Mouse (Mus musculus) kidney, adult 8-10 months (tissue): ENCODE results near the gene Cript.
"Not testable (repeated sequence)": the region's sequence is repeated elsewhere in the genome, so short reads cannot be mapped to it uniquely, and the experiment has no call there.

Experiments
- DNase-seq, 2 experiments: peaks; one replicate each; pipeline ENCODE4 v3.0.0; 2022

The Cript gene

DNA sequence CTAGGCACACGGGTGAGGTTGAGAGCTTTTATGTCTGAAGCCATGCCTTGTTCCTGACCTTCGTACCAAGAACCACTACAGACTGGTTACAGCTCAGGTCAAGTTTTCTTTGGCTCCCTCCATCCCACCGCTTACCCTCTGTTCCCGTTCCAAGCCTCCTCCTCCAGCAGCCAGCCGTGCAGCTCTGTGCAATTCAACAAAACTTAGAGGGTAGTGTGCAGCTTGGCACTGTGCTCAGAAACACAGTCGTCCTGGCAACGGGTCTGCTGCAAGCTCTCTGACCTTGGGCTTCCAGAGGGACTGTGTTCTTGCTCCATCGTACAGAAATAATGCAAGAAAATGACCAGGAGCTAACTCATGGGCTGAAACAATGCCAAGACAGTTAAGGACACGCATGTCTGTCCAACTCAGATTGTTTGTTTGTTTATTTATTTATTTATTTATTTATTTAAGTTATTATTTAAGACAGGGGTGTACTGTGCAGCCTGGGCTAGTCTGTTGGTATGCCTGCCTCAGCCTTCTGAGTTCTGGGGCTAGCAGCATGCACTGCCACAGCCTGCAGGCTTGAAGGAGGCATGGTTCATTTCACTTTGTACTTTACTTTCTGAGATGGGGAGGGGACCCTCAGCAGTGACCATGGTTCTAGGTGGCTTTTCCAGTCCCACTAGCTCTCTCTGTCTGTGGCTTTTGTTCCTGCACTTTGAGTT, 25.3 kb downstream of the Cript start:
- peak; percentile 64 to 81 for DNase-seq

DNA sequence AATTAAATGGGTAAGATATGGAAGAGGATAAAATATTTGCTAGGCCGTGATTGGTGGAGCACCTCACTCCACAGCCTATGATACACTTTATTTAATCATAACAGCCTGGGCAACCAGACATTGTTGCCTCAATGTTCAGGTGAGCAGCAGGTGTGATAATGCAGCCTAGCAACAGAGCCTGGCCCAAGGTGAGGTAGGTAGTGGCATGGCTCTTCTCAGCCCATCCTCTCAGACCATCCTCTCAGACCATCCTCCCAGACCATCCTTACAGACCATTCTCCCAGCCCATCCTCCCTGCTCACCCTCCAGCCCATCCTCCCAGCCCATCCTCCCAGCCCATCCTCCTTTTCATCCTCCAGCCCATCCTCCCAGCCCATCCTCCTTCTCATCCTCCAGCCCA, 26.3 kb downstream of the Cript start:
- DNase-seq: no peak

DNA sequence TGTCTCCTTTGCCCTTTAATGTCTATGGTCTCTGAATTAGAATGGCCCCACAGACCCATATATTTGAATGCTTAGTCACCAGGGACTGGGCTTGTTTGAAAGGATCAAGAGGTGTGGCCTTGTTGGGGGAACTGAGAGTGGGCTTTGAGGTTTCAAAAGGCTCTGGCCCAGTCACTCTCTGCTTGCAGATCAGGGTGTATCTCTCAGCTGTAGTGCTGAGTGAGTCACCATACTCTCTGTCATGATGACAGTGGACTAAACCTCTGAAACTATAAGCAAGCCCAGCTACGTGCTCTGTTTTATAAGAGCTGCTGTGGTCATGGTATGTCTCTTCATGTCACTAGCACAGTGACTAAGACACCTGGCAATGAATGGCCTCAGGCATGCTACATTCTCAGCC, 27.1 kb downstream of the Cript start:
- no peak for DNase-seq

DNA sequence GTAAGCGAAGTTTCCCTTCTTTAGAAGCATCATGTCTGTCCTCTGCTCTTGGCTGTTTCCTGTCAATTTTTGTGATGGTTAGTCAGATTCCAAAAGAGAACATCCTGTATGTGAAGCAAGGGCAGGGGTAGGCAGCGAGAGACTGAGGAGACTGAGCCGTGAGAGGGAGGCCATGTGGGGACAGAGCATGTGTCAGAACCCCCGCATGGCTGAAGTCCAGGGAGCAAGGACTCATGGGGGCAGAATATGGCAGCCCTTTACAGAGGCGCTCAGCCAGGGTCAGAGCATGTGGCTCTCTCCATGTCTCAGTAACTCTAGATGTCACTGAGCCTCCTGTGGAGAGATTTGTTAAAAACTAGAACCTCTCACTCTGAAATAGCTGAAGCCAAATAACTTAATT, 28.6 kb downstream of the Cript start:
- no peak for DNase-seq

DNA sequence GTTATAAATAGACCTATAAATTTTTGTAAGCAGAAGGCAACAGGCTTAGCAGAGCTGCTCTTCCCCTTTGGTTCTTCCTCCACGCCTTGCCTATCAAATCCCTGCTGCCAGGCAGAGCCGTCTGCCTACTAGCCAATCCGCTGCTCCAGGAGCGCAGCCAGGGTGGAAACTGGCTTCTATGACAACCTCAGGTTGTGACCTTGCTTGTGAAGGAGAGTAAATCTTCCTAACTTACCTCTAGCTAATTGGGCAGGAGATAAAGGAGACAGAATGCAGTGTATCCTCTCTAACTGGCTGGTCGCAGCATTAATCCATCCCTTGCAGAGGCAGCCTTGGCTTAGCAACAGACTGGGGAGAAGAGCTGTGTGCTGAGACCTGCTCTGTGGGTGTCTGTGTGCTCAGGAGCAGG, 29.7 kb downstream of the Cript start:
- DNase-seq: peak; percentile 54 to 64

DNA sequence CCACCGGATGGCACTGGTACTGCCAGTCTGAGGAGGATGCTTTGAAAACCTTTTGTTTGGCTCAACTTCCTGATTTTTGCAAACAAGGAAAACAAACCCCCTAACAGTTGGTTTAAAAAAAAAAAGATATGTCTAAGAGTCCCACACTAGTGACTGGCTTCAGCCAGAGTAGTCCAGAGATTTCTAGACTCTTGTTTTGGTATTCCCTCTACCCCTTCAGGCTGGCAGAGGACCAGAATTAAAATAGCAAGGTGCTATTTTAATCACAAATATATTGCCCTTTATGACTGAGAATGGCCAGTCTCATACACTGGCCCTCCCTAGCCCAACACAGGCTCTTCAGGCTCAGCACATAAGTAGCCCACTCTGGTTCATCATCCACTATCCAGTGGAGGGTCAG, 30.3 kb downstream of the Cript start:
- DNase-seq: peak in 1 of 2 experiments; percentile 38

DNA sequence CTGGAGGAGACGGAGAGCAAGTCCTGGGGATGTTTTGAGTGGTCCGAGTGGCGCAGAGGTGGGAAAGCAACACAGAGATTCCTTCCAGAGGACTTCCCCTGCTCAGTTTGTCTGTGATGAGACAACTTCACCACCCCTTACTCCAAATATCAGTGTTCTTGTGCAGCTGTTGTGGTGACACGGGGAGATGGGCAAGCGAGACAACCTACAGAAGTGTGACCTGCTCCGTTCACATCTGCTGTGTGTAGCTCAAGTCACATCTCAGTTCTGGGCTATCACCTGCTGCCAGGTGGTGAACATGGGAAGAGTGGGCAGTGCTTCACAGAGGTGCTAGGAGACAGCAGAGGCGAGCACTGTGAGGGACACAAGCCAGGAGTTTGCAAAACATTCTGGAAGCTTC, 31.4 kb downstream of the Cript start:
- no peak for DNase-seq

DNA sequence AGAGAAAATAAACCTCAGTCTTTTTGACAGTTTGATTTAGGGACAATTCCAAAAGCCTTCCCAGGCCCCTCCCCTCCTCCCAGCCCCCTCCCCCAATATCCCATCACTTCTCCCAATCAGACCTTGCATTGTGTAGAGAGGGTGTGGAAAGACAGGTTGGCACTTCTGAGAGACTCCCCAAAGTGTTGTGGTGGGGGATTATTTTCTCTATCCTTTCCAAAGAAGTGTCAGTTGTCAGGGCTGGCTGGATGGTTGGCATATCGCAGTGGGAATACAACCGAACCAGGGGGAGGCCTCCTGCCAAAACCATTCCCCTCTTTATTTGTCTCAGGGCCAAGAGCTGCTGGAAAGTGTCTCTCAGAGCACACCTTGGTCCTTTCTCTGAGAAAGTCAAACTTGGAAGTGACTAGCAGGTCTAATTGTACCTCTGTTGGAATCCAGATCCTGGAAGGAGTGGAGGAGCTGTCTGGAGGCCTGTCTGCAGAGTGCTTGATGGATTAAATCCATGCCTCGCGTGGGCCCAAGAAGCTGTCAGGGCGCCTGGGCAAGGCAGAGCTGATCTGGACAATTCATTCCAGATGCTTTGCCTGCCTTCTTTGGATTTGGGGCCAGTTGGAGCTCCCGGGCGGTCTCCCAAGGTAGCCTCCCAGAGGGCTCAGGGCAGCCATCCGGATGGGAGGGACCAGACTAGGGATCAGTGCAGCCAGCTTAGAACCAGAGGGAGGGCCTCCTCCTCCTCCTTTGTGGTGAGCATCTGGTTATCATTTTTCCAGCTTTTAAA, 32.3 kb downstream of the Cript start:
- no peak for DNase-seq

DNA sequence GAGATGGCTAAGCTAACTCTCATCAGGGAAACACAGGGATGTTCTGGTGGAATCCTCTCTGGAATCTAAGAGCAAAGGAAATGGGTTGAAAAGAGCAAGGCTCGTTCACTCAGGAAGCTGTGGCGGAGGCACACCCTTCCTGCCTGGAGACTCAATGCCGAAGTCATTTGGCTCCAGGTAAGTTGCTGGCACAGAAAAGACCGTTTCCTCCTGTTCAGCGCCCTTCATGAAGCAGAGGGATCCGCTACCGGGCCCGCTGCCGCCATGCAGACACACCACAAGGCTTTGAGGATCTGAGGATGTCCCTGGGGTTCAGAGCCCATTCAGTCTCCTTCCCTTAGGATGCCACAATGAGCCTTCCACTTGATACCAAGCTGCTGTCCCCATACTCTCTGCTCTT, 37.3 kb downstream of the Cript start:
- DNase-seq: peak; percentile 30 to 50

DNA sequence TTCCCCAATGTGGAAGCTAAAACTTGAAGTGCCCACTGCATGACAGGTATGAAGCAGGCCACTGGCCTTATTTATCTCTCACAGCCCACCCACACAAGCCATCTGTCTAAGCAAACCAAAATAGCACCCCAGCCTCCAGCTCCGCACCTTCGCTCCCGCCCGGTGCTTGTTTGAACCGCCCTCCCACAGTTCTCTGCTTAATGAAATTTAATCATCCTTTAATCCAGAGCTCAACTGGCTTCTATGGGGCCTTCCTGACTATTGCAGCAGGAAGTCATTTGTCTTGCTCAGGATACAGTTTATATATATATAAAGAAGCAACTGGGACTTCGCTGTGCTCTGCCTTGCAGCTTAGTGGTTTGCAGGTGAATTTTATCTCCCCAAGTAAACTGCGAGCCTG, 38.1 kb downstream of the Cript start:
- no peak for DNase-seq

DNA sequence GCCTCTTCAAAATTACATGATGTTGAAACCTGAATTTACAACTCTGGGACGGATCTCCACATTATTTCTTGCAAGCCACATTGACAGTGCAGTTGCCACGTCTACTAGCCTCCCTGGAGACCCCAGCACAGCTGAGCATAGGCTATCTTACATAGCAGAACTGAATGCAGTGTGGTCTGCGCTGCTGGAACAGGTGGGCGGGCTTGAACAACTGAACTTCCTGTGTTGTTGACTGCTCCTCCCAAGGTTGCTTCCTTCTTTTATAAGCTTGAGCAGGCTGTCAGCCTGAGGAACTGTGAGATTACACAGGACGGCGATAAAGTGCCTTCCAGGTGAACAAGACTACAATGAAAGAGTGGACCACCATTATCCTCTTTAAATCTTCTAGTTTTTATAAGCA, 38.6 kb downstream of the Cript start:
- DNase-seq: no peak

DNA sequence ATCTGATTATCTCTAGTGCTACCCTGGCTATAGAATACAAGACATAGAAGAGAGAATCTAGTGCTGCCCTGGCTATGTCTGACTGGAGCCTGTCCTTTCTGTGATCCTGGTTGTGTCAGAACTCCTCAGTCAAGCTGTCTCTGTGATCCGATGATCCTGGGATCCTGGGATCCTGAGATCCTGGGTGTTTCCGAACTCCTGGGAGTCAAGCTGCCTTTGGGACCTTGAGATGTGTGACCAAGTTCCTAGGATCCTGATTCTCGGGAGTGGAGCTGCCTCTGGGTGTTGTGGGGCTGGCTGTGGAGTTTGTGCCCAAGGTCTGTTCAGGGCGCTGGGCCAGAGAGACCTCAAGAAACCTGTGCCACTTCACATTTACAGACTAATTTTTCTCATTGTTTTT, 43.6 kb downstream of the Cript start:
- no peak for DNase-seq

DNA sequence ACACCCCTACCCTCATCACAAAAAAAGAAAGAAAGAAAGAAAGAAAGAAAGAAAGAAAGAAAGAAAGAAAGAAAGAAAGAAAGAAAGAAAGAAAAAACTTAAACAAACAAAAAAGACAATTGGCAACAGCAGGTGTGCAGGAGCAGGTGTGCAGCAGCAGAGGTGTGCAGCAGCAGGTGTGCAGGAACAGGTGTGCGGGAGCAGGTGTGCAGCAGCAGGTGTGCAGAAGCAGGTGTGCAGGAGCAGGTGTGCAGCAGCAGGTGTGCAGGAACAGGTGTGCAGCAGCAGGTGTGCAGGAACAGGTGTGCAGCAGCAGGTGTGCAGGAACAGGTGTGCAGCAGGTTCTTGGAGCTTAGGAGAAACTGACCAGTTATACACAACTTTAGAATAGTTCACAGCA, 46.8 kb downstream of the Cript start:
- not testable (repeated sequence) for DNase-seq

DNA sequence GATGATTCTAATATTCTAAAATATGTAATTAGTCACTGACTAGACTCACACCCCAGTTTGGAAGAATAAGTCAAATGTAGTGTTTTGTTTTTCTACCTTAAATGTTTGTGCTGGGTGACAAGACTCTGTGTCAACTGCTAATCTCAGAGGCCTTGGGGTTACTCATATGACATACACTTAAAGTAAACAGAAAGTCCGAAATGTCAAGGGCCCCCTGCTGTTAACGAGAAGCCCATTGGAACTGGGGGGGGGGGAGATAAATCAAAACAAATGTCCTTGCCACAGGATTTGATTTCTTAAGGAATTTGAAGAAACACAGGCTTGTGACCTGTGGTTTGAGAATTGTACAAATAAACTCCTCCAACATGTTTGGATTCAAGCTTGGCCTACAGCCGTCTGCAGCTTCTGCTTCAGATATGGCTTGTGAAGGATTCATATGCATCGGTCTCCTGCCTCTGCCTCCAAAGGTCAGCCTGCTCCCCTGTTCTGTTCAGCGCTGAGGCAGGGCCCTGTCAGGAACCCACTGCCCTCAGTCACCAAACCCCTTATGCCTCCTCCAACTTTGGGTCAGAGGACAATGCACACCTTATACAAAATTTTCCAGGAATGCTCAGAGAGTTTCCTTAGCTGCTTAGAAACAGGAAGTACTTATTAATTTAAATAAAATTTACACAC, 47.6 kb downstream of the Cript start:
- DNase-seq: no peak

DNA sequence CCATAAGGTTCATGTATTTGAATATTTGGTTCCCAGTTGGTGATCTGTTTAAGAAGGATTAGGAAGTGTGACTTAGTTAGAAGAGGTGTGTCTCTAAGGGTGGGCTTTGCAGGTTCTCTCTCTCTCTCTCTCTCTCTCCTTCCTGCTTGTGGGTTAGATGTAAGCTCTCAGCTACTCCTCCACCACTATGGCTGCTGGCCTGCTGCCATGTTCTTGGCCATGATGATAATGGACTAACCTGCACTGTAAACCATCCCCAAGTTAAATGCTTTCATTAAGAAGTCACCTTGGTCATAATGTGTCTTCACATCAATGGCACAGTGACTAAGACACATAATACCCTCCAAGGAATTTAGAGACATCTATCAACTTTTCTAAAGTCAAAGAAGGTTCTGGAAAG, 48.1 kb downstream of the Cript start:
- DNase-seq: no peak

DNA sequence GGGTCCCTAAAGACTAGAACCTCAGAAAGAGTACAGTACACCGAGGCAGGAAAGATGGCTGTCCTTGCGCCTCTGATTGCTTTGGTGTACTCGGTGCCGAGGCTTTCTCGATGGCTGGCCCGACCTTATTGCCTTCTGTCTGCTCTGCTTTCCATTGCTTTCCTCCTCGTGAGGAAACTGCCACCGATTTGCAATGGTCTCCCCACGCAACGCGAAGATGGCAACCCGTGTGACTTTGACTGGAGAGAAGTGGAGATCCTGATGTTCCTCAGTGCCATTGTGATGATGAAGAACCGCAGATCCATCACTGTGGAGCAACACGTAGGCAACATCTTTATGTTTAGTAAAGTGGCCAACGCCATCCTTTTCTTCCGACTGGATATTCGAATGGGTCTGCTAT, 52.9 kb downstream of the Cript start:
- not testable (repeated sequence) for DNase-seq

DNA sequence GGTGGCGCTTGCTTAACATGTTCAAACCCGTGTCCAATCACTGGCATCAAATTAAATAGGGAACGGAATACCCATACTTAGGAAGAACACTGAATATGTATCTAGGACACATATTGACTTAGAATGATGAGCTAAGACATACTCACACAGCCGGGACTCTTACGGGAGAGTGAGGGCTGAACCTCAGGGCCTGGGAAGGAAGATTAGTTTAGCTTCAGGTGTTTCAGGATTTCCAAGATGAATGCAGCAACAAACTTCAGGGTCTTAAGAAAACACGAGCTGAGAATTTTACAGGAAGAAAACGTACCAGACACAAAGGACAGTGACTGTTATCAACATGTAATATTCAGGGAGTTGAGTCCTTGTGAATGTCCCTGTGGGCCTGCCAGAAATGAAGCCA, 55.4 kb downstream of the Cript start:
- DNase-seq: no peak

DNA sequence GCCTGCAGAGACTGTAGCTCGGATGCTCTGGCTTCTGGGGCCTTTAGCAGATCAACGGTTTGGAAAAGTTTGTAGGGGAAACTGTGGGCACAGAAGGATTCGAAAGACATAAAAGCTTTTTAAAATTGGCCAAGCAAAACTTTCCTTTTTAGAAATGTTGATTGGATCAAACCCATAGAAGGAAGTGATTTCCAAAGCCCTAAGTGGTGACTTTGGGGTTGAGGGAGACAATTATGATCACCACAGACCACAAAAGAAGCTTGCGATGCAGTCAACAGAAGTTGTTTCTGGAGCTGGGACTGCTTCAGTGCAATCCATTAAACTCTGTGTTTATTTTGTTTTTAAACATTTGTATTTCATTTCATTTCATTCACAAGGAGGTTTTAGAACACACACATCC, 57.2 kb downstream of the Cript start:
- no peak for DNase-seq

DNA sequence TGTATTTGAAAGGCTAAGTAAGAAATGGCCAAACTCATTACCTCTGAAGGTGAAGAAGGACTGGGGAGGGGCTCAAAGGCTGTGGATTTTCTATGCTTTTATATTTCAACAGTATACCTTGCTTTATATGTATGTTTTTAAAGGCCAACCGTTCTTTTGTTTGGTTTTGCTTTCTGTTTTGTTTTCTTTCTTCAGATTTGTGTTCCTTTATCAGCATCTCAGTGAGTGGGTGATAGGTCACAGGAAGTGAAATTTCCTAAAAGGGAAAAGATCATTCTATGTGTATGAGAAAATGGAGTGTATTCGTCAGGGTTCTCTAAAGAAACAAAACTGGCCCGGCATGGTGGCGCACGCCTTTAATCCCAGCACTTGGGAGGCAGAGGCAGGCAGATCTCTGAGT, 58.3 kb downstream of the Cript start:
- no peak for DNase-seq
